Mouse (Mus musculus) intestine, embryonic 16.5 days (tissue): ENCODE data around the gene Sdk2. TPM values are rescaled to one million over a fixed set of nuclear protein-coding genes. Genes with fewer than 3 reads are reported as not detected.

Experiments
- ATAC-seq: fragments of 200-750 bp; cut with Nextera tagmentation; 2 replicates; pipeline ENCODE4 v1.8.0; 2017; ENCODE audit warnings: moderate TSS enrichment, moderate library complexity
- H3K27ac ChIP-seq: fragments of 300-500 bp; sonication (generic); 2 replicates; pipeline ENCODE4 v1.5.1; 2014; ENCODE audit warnings: mild to moderate bottlenecking, low read length
- H3K27me3 ChIP-seq: fragments of 300-500 bp; sonication (generic); replicated peaks from 2 replicates; pipeline ENCODE4 v1.6.1; 2014; ENCODE audit warnings: low read length, control low read depth, mixed read lengths; ENCODE audit not compliant: control insufficient read depth, insufficient read depth
- H3K36me3 ChIP-seq: fragments of 300-500 bp; sonication (generic); 2 replicates; pipeline ENCODE4 v1.6.1; 2014; ENCODE audit warnings: low read length, control low read depth; ENCODE audit not compliant: control insufficient read depth, insufficient read depth
- H3K4me1 ChIP-seq: fragments of 300-500 bp; sonication (generic); 2 replicates; pipeline ENCODE4 v1.6.1; 2014; ENCODE audit warnings: low read length, control low read depth, mixed read lengths; ENCODE audit not compliant: control insufficient read depth, insufficient read depth
- H3K4me2 ChIP-seq: fragments of 300-500 bp; sonication (generic); 2 replicates; pipeline ENCODE4 v1.6.1; 2014; ENCODE audit warnings: low read depth, low read length, control low read depth
- H3K4me3 ChIP-seq: fragments of 300-500 bp; sonication (generic); 2 replicates; pipeline ENCODE4 v1.5.1; 2014; ENCODE audit warnings: mild to moderate bottlenecking, low read length
- H3K9ac ChIP-seq: fragments of 300-500 bp; sonication (generic); 2 replicates; pipeline ENCODE4 v1.6.1; 2014; ENCODE audit warnings: low read depth, low read length
- H3K9me3 ChIP-seq: fragments of 300-500 bp; sonication (generic); 2 replicates; pipeline ENCODE4 v1.6.1; 2016; ENCODE audit warnings: low read length, control low read depth; ENCODE audit not compliant: control insufficient read depth
- WGBS: fragments of 180-500 bp; shearing (Covaris S2); extraction: QIAGEN DNeasy Blood & Tissue Kit; methylation state at CpG from one replicate; pipeline ENCODE4 v1.1.7; 2014; 5-methylcytosine and 5-hydroxymethylcytosine counted together
- polyA plus RNA-seq: library from polyadenylated mRNA; unstranded; fragments of >200 nt; fragmentation: Nextera tagmentation; extraction: Ambion mirVana; gene quantifications from 2 replicates; pipeline ENCODE4 v1.2.1, GENCODE M21; 2015

Gene Sdk2
- polyA plus RNA-seq, 1 experiment from 2014 or later, result 1.5 TPM

GRCm38 (mm10) chr11:113898671-113899070, 168.2 kb downstream of the Sdk2 start:
- WGBS, result 63% methylated on average over 7 of the region's 7 CpGs
- Histone ChIP-seq H3K9me3 (no peaks in the 10 kb centered on the region), H3K4me2 (no peak overlapping the region), H3K9ac (no peak overlapping the region), H3K4me1 (no peaks in the 10 kb centered on the region), H3K4me3 (no peak overlapping the region), H3K27me3 (no peaks in the 10 kb centered on the region), H3K27ac (no peak overlapping the region), H3K36me3 (no peaks in the 10 kb centered on the region)
- ATAC-seq, result no peak

DNA sequence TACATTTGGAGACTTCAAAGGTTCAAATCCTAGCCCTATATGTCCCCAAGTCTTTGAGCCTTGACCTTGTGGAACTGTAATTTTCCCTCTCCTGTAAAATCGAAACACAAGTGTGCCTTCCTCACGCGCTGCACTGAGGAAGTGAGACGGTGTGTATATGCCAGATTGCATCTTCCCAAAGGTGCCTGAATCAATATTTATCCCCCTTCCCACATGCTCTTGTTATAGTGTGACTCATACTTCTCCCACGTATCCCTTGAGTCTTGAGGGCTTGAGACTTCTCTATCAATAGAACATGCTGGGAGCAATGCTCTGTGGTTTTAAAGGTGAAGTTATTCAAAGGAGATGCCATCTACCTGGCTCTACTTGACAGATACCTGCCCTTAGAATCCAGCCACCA, 170.8 kb downstream of the Sdk2 start:
- Histone ChIP-seq H3K27me3 (no peaks in the 10 kb centered on the region), H3K27ac (no peak overlapping the region), H3K9me3 (no peaks in the 10 kb centered on the region), H3K4me1 (no peaks in the 10 kb centered on the region), H3K36me3 (no peaks in the 10 kb centered on the region), H3K4me2 (no peak overlapping the region), H3K9ac (no peak overlapping the region), H3K4me3 (no peak overlapping the region)
- ATAC-seq, result no peak
- WGBS, result 87% methylated on average over 5 of the region's 5 CpGs

DNA sequence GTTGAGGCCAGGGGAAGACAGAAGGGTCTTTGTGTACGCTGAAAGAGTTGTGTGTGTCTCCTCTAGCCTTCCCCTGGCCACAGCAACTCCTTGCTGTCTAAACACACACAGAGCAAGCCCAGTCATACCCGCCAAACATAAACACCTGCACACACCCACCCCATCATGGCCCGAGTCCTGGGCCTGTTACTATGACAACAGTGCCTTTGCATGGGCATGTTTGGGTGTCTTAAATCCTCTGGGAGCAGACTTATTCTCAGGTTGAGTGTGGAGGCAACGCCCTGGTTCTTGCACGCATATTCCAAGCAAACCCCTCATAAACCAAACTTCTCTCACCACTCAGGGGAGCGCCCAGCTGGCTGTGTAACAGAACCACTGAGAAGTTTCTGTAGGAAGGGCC, 173.9 kb downstream of the Sdk2 start:
- WGBS, result 35% methylated on average over 6 of the region's 6 CpGs
- H3K36me3 ChIP-seq, result no peaks in the 10 kb centered on the region
- no peaks in the 10 kb centered on the region for H3K9me3 ChIP-seq
- H3K4me1 ChIP-seq, result no peaks in the 10 kb centered on the region
- H3K4me2 ChIP-seq, result no peak overlapping the region
- ATAC-seq, result no peak
- no peaks in the 10 kb centered on the region for H3K27me3 ChIP-seq
- no peak overlapping the region for H3K27ac ChIP-seq
- H3K9ac ChIP-seq, result no peak overlapping the region
- H3K4me3 ChIP-seq, result no peak overlapping the region

DNA sequence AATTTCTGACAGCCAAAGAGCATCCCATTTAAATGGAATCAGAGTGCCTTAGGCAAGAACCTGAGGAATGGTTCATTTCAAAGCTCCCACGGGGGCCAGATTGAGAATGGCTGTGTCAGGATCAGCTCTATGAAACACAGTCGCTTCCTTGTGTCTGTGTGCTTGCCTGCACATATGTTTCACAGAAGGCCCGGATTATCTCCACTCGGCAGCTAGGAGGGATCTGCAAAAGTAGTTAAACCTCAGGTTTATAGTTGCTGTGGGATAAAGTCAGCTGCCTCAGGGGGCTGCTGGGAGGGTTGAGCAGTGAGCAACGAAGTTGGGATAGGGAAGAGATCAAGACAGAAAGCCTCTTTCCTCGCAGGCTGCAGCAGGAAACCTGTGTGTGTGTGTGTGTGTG, 174.8 kb downstream of the Sdk2 start:
- ATAC-seq, result no peak
- no peaks in the 10 kb centered on the region for H3K36me3 ChIP-seq
- no peak overlapping the region for H3K4me3 ChIP-seq
- no peak overlapping the region for H3K9ac ChIP-seq
- H3K27me3 ChIP-seq, result no peaks in the 10 kb centered on the region
- no peaks in the 10 kb centered on the region for H3K4me1 ChIP-seq
- no peak overlapping the region for H3K27ac ChIP-seq
- H3K9me3 ChIP-seq, result no peaks in the 10 kb centered on the region
- whole genome bisulfite sequencing, result 44% methylated on average over 6 of the region's 6 CpGs
- no peak overlapping the region for H3K4me2 ChIP-seq

- Histone ChIP-seq H3K36me3 (no peaks in the 10 kb centered on the region), H3K9me3 (no peaks in the 10 kb centered on the region), H3K9ac (no peak overlapping the region), H3K4me1 (peaks cover 4% of the 10 kb centered on the region; the same call in 1 of the 2 replicates), H3K27me3 (no peaks in the 10 kb centered on the region), H3K4me3 (no peak overlapping the region), H3K27ac (no peak overlapping the region), H3K4me2 (no peak overlapping the region)
- ATAC-seq, result no peak
- 87% methylated on average over 5 of the region's 5 CpGs for WGBS
These were observed 178.6 kb downstream of the Sdk2 start for GRCm38 (mm10) chr11:113888156-113888750.

DNA sequence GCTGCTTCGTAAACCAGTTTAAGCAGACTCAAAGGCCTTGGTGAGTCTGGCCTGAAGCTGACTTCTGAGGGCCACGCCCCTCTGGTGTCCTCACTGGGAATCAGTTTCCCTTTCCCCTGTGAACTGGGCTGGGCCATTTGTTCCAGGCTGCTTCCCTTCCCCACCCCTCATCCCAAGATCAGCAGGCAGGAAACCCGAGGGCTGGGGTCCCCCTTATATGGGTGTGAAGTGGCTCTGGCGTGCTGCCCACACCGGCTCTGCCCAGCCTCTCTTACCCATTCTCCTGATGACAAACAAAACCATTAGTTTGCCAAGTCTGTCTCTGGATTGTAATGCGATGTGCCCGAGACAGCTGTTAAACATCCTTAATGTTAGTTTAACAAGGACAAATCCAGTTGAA, 180.5 kb downstream of the Sdk2 start:
- H3K9me3 ChIP-seq, result no peaks in the 10 kb centered on the region
- no peak overlapping the region for H3K9ac ChIP-seq
- H3K4me2 ChIP-seq, result no peak overlapping the region
- peaks cover 4% of the 10 kb centered on the region; the same call in 1 of the 2 replicates for H3K4me1 ChIP-seq
- ATAC-seq, result peak; percentile 70
- peak overlapping the region; percentile 52 for H3K27ac ChIP-seq
- 47% methylated on average over 7 of the region's 7 CpGs for WGBS
- H3K4me3 ChIP-seq, result no peak overlapping the region
- H3K27me3 ChIP-seq, result no peaks in the 10 kb centered on the region
- no peaks in the 10 kb centered on the region for H3K36me3 ChIP-seq

DNA sequence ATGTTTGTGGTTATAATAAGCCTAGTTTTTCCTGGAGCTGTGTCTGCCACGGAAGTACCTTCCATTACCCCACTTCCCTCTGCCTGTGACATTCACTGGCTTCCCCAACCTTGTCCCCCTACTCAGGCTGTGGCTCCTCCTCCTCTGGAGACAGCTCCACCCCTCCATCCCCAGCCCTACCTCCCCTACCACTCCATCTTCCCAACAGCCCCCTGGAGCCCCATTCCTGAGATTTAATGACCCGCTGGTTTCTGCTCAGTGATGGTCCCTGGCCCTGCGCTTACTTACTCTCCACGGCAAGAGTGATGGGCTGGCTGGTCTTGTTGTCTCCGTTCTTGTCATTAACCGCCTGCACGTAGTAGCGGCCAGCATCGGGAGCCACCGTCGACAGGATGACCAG, 181.9 kb downstream of the Sdk2 start:
- no peak overlapping the region for H3K9ac ChIP-seq
- H3K4me2 ChIP-seq, result no peak overlapping the region
- H3K4me1 ChIP-seq, result peaks cover 4% of the 10 kb centered on the region; the same call in 1 of the 2 replicates
- no peak overlapping the region for H3K27ac ChIP-seq
- WGBS, result 76% methylated on average over 11 of the region's 11 CpGs
- no peak overlapping the region for H3K4me3 ChIP-seq
- H3K9me3 ChIP-seq, result no peaks in the 10 kb centered on the region
- no peaks in the 10 kb centered on the region for H3K36me3 ChIP-seq
- ATAC-seq, result no peak
- no peaks in the 10 kb centered on the region for H3K27me3 ChIP-seq

GRCm38 (mm10) chr11:113883031-113883430, 183.8 kb downstream of the Sdk2 start:
- no peaks in the 10 kb centered on the region for H3K36me3 ChIP-seq
- H3K27me3 ChIP-seq, result no peaks in the 10 kb centered on the region
- H3K4me2 ChIP-seq, result no peak overlapping the region
- H3K27ac ChIP-seq, result no peak overlapping the region
- H3K4me1 ChIP-seq, result peaks cover 4% of the 10 kb centered on the region; the same call in 1 of the 2 replicates
- no peak overlapping the region for H3K4me3 ChIP-seq
- H3K9me3 ChIP-seq, result no peaks in the 10 kb centered on the region
- WGBS, result 71% methylated on average over 8 of the region's 8 CpGs
- no peak overlapping the region for H3K9ac ChIP-seq
- ATAC-seq, result no peak

- Histone ChIP-seq H3K9me3 (no peaks in the 10 kb centered on the region), H3K4me3 (no peak overlapping the region), H3K36me3 (no peaks in the 10 kb centered on the region), H3K4me2 (no peak overlapping the region), H3K9ac (no peak overlapping the region), H3K4me1 (peaks cover 4% of the 10 kb centered on the region; the same call in 1 of the 2 replicates), H3K27me3 (no peaks in the 10 kb centered on the region), H3K27ac (no peak overlapping the region)
- no peak for ATAC-seq
- 88% methylated on average over 6 of the region's 6 CpGs for WGBS
These were observed 185.0 kb downstream of the Sdk2 start for GRCm38 (mm10) chr11:113881864-113882263.

GRCm38 (mm10) chr11:113867066-113867465, 199.8 kb downstream of the Sdk2 start:
- Histone ChIP-seq H3K4me3 (no peak overlapping the region), H3K27me3 (no peaks in the 10 kb centered on the region), H3K27ac (no peak overlapping the region), H3K36me3 (no peaks in the 10 kb centered on the region), H3K9ac (no peak overlapping the region), H3K9me3 (no peaks in the 10 kb centered on the region), H3K4me1 (no peaks in the 10 kb centered on the region), H3K4me2 (no peak overlapping the region)
- ATAC-seq, result no peak
- 86% methylated on average over 8 of the region's 8 CpGs for WGBS
